Mouse (Mus musculus): ENCODE results near the gene Car10.

Gene Car10

DNA sequence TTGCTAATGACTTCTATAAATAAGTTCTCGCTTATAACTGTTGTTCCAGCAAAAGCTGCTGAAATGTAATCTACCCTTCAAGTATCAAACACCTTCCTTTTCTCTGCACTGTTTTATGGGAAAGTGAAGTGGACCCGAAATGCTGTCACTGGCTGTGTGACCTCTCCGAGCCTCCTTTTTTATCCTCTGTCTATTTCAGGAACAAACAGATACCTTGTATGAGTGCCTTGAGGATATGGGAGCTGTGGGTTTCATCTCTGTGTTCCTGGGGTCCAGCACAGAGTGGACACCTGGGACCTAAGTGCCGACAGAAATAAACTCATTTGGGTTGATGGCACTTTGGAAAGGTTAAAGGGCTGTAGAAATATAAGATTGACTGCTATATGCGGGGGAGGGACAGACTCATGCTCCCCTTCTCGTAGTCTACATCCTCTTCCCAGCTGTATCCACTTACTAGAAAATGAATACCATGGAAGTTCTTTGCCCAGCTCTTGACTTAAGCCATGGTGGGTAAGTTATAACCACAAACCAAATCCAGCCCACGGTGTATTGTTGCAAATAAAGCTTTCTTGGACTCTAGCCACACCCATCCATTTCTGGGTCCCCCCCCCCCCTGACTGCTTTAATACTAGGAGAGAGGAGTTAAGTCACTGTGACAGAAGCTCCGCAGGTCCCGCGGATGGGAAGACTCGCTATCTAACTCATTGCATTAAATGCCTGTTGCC, 474.3 kb downstream of the Car10 start:
- DNase-seq (ENCODE audit: low read depth, low spot score), result no peak

DNA sequence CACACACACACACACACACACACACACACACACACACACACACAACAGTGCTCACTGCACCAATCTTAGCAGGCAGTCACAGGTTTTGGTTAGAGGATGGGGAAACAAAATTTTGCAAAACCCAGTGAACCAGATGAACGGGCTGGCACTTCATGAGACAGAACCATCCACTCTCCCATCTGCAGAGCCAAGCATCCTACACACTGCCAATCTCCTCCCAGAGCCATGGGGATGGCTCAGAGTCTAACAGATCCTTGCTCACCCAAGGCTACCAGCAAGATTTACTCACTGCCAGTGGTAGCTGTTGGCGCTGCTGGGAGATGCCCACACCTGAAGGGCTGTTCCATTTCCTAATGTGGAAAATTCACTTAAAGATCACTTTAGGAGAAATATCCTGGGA, 479.6 kb downstream of the Car10 start:
- DNase-seq (ENCODE audit: low read depth, low spot score), result no peak

DNA sequence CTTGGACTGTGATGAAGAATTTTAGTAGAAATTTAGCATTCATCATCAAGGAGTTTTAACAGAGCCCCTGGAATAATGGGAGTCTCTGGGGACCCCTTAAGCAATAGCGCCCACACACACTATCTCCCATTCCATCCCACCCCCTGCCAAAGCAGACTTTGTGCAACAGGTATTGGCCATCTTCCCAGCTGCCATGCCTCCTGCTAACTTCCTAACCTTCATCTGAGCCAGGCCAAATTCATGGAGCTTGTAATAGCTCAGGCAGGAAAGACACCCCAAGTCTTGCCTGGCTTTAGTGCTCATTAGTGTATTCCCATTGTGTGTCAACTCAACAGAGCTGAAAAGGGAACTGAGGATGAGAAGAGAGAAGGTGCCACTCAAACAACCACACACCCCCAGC, 481.8 kb downstream of the Car10 start:
- no peak for DNase-seq (ENCODE audit: low read depth, low spot score)

DNA sequence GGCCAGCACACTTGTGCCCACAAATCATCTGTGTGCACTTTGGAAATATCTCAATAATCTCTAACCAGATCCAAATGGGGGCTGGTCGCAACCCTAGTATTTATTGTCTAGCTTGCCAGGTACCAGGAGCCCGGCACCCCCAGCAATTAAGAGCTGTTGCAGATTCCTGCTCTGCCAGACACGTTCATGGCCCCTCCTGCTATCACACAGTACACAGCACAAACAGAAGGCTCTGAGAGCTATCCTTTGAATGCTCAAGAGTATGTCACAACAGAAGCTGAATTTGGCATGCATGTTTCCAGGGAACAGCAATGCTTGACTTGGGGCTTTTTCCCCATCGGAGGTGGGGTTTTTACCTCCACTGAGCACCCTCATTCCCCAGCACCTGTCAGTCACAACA, 483.5 kb downstream of the Car10 start:
- DNase-seq (ENCODE audit: low read depth, low spot score), result no peak

DNA sequence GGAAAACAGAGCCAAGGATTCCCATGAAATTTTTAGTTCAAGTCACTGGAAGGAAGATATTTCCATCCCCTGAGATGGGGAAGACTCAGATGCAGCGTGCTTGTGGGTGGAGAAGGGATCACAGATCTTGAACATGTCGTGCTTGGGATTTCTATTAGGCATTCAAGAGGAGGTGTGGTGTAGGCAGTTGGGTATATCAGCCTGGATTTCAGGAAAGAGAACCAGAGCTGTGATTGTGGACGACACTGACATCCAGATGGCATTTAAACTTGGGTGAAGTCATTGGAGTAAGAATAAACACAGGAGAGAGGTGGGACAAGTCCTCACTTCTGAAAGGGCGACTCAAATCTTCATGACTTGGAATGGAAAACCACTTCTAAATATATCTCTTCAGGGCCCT, 490.0 kb downstream of the Car10 start:
- DNase-seq (ENCODE audit: low read depth, low spot score), result no peak

DNA sequence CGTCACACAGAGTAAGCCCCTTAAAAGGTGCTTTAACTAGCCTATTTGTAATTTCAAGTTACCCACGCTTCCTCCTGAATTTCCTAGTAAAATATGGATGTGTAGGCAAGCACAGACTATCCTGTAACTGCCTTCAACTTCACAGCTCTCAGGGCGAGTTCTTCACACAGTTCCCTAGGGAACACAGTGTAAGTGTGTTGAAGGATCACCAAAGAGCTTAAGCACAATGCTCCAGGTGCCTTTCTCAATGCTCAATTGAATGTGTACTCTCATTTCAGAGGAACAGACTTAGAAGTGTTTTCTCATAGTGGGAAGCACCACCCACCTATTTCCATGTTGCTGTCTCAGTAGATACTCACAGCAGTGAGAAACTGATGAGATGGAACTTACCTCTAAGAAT, 492.8 kb downstream of the Car10 start:
- DNase-seq (ENCODE audit: low read depth, low spot score), result no peak

DNA sequence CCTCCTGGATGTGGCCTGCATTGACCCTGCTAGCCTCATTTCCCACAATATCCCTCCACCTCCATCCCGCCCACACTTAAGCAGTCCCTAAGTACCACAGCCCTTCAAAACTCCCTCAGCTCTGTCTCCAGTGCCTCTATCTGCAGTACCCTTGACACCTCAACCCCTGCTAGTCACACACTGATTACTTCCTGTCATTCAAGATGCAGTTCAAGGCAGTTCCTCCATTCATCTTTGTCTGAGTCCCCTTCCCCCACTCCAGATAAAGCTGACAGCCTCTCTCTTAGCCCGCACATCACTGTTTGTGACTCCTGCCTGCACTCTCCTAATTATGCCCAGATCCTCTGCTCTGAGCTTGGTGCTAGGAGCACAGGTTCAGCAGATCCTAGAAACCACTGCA, 496.2 kb downstream of the Car10 start:
- no peak for DNase-seq (ENCODE audit: low read depth, low spot score)

DNA sequence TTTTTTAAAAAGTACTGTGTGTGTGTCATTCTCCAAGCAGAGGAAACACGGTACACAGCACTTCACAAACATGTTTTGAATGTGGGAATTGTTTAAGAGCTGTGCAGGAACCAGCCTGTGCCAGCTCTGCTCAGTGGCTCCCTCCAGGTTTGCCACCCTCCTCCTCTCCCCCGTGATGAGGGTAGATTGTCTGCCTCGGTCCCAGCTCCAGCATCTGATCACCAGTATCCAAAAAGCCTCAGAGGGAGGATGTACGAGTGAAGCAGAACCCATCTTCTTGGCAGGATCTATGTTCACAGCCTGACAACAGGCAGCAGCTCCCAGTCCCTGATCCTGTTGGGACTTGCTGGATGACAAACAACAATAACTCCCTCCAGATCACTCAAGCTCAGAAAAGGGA, 500.3 kb downstream of the Car10 start:
- no peak for DNase-seq (ENCODE audit: low read depth, low spot score)

DNA sequence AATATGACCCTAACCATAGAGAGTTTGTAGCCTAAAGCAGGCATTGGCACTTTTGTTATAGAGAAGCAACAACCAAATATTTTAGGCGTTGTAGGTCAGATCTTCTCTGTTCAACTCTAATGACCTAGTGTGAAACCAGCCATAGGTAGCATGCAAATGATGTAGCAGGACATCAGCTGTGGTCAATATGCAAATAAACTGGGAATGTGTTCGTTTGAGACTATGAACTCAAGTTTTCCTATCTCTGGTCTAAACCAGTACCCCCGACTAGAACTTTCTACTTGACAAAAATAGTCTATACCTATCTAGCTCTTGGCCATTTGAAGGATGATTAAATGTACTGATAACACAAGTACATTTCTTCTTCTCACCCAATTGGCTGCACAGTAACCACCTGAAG, 501.9 kb downstream of the Car10 start:
- no peak for DNase-seq (ENCODE audit: low read depth, low spot score)

DNA sequence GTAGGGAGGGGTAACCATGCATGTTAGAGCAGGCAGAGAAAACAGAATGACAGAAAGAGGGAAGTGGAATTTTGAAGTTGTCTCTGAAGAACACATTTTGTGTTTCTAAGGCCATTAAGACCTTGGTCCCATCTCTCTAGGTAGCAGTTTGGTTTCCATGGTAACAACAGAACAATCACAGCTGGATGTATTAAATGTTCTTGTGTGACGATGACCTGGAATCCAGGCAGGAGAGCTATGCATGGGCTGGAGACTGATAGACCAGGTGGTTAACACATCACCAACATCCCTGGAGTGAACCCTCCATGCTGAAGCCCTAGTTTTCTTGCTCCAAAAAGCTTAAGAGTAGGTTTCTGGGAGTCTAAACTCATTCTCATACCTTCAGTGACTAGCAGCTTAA, 505.7 kb downstream of the Car10 start:
- no peak for DNase-seq (ENCODE audit: low read depth, low spot score)

DNA sequence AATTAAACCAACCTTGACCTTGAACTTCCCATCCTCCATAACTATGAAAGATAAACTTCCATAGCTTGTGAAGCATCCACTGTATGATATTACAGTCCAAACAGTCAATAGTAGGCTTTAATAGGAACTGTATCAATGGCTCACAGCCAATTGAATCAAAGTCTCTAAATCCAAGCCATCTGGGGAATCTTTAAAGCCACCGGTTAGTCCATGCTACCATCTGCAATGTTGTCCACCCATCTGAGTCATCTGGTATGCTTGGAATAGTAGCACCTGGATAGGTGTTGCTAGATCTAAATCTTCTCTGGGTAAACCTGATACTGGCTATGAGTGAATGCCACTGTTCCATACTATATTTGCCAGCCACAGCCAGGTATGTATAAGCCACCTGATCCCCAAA, 509.3 kb downstream of the Car10 start:
- DNase-seq (ENCODE audit: low read depth, low spot score), result no peak

DNA sequence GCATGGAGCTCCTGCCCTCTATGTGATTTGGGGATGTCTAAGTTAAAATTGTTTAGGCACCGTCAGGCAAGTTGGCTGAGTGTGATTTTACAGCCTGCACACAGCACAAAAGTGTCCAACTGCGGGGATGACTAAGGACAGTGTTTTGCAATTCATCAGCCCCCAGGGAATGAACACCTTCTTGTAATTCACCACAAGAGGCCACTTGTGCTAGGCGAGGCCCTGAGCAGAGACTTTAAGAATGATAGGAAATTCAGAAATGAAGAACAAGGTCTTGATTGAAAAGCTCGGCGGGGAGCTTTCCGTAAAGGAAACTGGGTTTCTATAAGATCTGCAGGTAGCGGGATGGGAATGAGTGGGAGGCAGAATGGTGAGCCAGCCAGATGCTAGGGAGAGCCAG, 510.9 kb downstream of the Car10 start:
- no peak for DNase-seq (ENCODE audit: low read depth, low spot score)

DNA sequence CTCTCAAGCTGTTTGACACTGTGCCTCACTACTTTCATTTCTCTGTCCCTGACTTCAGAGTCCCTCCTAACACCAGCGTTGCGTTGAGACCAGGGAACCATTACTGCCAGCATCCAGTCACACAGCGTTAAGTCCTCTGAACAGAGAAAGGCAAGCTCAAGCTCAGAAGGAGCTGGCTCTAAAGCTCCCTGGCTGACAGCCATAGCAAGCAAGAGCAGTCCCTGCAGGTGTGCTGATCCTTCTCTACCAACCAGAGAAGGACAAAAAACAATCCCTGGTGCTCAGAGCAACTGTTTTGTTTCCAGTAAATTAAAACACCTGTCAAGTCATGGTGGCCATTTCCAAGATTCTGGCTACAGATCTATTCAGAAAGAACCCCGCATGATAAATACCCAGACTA, 514.2 kb downstream of the Car10 start:
- DNase-seq (ENCODE audit: low read depth, low spot score), result no peak

DNA sequence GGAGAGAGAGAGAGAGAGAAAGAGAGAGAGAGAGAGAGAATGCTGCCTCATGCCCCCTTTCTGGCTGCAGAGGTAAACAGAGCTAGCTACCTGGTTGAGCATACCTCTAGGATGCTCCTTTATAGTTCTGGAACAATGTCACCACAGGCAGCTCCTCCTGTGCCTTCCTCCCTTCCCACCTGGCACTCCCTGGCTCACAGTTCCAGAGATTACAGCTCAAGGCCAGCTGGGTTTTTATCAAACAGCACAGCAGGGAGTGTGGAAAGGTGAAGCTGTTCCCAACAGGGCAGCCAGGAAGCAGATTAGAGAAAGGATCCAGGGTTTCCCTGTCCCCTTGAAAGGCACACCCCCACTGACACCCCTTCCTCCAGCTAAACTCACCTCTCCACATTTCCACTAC, 517.0 kb downstream of the Car10 start:
- DNase-seq (ENCODE audit: low read depth, low spot score), result no peak

DNA sequence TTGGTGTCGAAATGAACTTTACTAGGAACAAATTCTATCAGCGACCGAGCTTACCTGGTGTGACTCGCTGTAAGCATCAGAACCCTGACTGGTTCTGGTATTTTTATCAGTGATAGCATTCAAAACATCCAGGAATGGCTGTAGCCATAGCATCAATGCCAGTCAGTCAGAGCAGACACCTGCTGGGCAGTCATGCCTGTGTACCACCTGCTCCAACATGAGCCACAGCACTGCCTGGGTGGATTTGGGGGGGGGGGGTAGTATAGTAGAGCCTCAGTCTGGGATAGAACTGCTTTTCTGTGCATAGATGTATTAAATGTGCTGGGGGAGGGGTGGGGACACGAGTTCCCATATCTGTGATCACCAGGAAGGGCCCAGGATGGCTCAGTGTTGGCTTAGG, 525.8 kb downstream of the Car10 start:
- no peak for DNase-seq (ENCODE audit: low read depth, low spot score)

DNA sequence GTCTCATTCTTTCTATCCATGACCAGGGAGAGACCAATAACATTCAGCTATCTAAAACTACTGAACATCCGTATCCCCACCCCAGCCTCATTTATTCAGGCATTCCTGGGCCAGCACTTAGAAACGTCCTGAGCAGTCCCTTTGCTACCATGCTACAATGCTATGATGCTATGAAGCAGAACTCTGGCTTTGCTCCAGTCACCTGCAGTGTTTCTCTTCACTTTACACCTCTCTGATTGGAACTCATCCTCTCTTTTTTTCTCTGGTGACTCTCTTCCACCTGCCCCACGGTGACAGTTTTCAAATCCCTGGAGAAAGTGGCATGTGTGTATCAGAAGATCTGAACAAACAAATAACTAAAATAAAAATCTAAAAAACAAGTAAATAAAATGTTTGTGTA, 541.6 kb downstream of the Car10 start:
- no peak for DNase-seq (ENCODE audit: low read depth, low spot score)

DNA sequence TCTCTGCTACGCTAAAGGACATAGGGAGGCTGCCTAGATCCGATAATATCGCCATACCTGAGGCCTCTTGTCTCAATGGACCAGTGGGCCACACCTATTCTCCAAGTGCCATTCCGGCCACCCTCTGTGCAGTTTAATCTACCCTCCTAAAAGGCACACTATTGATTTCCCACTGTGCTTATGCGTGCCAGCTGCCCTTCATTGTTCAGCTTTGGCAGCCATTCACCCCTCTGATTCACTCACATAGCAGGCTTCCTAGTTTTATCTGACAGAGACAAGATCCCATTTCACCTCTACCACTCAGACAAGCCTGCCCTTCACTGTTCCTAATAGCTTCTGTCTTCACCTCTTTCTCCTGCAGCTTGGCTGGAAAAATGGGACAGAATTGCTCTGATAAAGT, 543.1 kb downstream of the Car10 start:
- DNase-seq (ENCODE audit: low read depth, low spot score), result no peak

DNA sequence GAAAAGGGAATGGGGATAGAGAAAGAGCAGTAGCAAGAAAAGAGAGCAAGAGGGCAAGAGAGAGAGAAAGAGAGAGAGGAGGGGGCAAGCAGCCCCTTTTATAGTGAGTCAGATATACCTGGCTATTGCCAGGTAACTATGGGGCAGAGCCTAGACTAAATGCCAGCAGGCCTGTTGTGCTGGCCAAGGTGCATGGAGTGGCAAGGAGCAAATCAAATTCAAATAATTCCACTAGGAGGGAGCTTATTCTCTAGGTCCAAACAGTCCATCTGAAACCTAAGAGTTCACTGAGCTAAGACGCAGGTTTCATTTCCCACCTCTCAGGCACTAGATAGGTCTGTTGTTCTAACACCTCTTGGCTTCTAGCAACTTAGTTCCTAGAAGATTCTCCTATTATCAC, 544.5 kb downstream of the Car10 start:
- DNase-seq (ENCODE audit: low read depth, low spot score), result no peak

DNA sequence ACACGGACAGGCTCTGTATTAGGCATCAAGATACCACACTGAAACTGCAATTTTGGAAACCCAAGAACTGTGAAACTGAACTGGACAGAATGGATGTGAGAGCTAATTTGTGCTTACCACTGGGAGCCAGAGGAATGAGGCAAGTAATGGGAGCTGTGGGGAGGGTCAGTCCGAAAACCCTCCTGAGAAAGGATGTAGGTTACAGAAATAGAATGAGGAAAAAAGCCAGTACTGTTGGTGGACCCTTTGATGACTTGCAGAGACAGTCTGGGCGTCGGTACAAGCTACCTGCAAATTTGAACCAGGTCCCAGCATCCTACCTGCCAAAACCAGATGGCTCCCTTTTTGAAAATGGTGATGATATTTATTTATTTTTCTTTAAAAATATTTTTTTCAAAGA, 545.2 kb downstream of the Car10 start:
- DNase-seq (ENCODE audit: low read depth, low spot score), result no peak

DNA sequence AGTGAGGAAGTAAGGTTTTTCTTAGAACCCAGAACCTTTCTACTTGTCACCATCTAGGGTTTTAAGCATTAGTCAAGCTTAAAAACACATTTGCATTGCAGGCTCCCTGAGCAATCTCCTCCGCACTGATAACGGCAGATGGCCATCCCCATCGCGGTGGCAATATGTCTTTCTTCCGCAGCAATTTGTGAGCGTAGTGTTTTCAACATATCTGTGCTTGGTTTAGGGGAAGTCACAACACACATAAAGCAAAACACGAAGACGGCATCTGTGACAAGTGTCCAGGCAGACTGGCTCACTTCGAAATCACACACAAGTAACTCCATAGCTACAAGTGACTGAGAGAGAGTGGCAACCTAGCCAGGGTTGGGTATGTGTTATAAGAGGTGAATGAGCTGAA, 545.6 kb downstream of the Car10 start:
- DNase-seq (ENCODE audit: low read depth, low spot score), result no peak

DNA sequence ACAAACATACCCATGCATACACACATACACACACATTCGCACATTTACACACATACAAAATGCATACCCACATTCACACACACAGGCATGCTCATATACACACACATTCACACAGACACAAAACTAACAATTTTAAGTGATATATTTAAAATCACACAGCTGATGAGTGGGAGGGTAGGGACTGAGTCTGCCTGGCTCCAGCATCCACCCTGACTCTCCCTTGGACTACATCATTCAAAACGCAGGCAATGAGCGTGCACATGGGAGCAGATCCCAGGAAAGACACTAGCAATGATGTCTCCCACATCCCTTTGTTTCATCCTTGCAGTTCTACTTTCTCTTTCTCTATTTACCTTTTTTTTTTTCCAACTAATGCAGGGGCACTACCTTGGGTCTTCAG, 548.4 kb downstream of the Car10 start:
- DNase-seq (ENCODE audit: low read depth, low spot score), result no peak
